Mouse (Mus musculus): ENCODE measurements around the gene Sqstm1.

Sqstm1 gene

GRCm38 (mm10) chr11:50211322-50212059, 864 bp upstream of the Sqstm1 start:
- no peak for DNase-seq (ENCODE audit: low read depth, low spot score)

GRCm38 (mm10) chr11:50210101-50210504, 524 bp downstream of the Sqstm1 start:
- DNase-seq (ENCODE audit: low read depth, low spot score) = peak; percentile 91

- DNase-seq (ENCODE audit: low read depth, low spot score) = no peak
These were observed 2.6 kb downstream of the Sqstm1 start for GRCm38 (mm10) chr11:50208039-50208438.

- no peak for DNase-seq (ENCODE audit: low read depth, low spot score)
These were observed 3.3 kb downstream of the Sqstm1 start for GRCm38 (mm10) chr11:50207344-50207743.

GRCm38 (mm10) chr11:50206037-50206436, 4.6 kb downstream of the Sqstm1 start:
- DNase-seq (ENCODE audit: low read depth, low spot score) = no peak

- DNase-seq (ENCODE audit: low read depth, low spot score) = no peak
These were observed 5.2 kb downstream of the Sqstm1 start for GRCm38 (mm10) chr11:50205434-50205833.

- no peak for DNase-seq (ENCODE audit: low read depth, low spot score)
These were observed 7.3 kb downstream of the Sqstm1 start for GRCm38 (mm10) chr11:50203302-50203827.

- no peak for DNase-seq (ENCODE audit: low read depth, low spot score)
These were observed 9.0 kb downstream of the Sqstm1 start for GRCm38 (mm10) chr11:50201590-50201989.

GRCm38 (mm10) chr11:50200613-50201012, 10.0 kb downstream of the Sqstm1 start:
- DNase-seq (ENCODE audit: low read depth, low spot score) = no peak

- DNase-seq (ENCODE audit: low read depth, low spot score) = no peak
These were observed 11.7 kb downstream of the Sqstm1 start for GRCm38 (mm10) chr11:50198916-50199315.

- no peak for DNase-seq (ENCODE audit: low read depth, low spot score)
These were observed 12.3 kb downstream of the Sqstm1 start for GRCm38 (mm10) chr11:50198219-50198846.

GRCm38 (mm10) chr11:50197500-50197899, 13.1 kb downstream of the Sqstm1 start:
- DNase-seq (ENCODE audit: low read depth, low spot score) = no peak

GRCm38 (mm10) chr11:50194793-50195192, 15.8 kb downstream of the Sqstm1 start:
- DNase-seq (ENCODE audit: low read depth, low spot score) = no peak

GRCm38 (mm10) chr11:50194070-50194469, 16.6 kb downstream of the Sqstm1 start:
- DNase-seq (ENCODE audit: low read depth, low spot score) = no peak

GRCm38 (mm10) chr11:50192278-50192677, 18.3 kb downstream of the Sqstm1 start:
- DNase-seq (ENCODE audit: low read depth, low spot score) = no peak

- no peak for DNase-seq (ENCODE audit: low read depth, low spot score)
These were observed 20.3 kb downstream of the Sqstm1 start for GRCm38 (mm10) chr11:50190362-50190761.

GRCm38 (mm10) chr11:50188682-50189081, 21.9 kb downstream of the Sqstm1 start:
- DNase-seq (ENCODE audit: low read depth, low spot score) = no peak

- DNase-seq (ENCODE audit: low read depth, low spot score) = no peak
These were observed 25.8 kb downstream of the Sqstm1 start for GRCm38 (mm10) chr11:50184788-50185187.

- no peak for DNase-seq (ENCODE audit: low read depth, low spot score)
These were observed 27.9 kb downstream of the Sqstm1 start for GRCm38 (mm10) chr11:50182702-50183101.

- no peak for DNase-seq (ENCODE audit: low read depth, low spot score)
These were observed 30.0 kb downstream of the Sqstm1 start for GRCm38 (mm10) chr11:50180478-50181231.

- no peak for DNase-seq (ENCODE audit: low read depth, low spot score)
These were observed 31.8 kb downstream of the Sqstm1 start for GRCm38 (mm10) chr11:50178532-50179488.
